Comparison of ENCODE assay signal across 17 mouse cellular contexts in genomic region chr3:84646331-84646845, GRCm38 (mm10). TPM values are rescaled to one million over a fixed set of nuclear protein-coding genes. Genes with fewer than 3 reads are reported as not detected.
DNase-seq lines count a peak whose midpoint lies in the region; ATAC-seq lines count a peak whose summit lies in the region.
"Had no signal": no experiment of that assay in that cellular context is flagged by ENCODE, and none has a peak within 500 bp of the region (broad histone marks: within the 10 kb centered on the region; RNA-seq: fewer than 3 reads in every experiment).

No protein-coding gene starts in this region.

- no peak overlapping the region for H3K9ac ChIP-seq in hindbrain, embryonic 16.5 days (ENCODE audit: low read depth, low read length)
- H3K9ac ChIP-seq: heart, embryonic 13.5 days; limb, embryonic 13.5 days; lung, embryonic 14.5 days had no signal

- WGBS in heart, embryonic 10.5 days: 84% methylated on average over 8 of the region's 8 CpGs
- 76% methylated on average over 8 of the region's 8 CpGs for WGBS in hindbrain, embryonic 16.5 days

- peak; percentile 75 for DNase-seq in heart, adult 11 months
- no peak for DNase-seq in heart, embryonic 10.5 days (ENCODE audit: low spot score)
- DNase-seq in urinary bladder, postnatal 36 days (ENCODE audit: low spot score in 2 of 2): peak; percentile 63 to 67
- no peak for DNase-seq in urinary bladder, postnatal 10 days (ENCODE audit: low spot score)
- DNase-seq in fibroblast of lung, adult 2 months (ENCODE audit: low read depth): peak; percentile 64
- DNase-seq in embryo, embryonic 10 days (ENCODE audit: low spot score): no peak
- no peak for DNase-seq in left cerebral cortex, postnatal 25 days (ENCODE audit: low spot score in 2 of 2)
- DNase-seq: cerebellum, adult 8-10 months; layer of hippocampus, postnatal 36 days; lung, embryonic 14.5 days; right cerebral cortex, postnatal 25 days had no signal

- no peaks in the 10 kb centered on the region for H3K36me3 ChIP-seq in heart, embryonic 10.5 days
- H3K36me3 ChIP-seq in hindbrain, embryonic 16.5 days (ENCODE audit: control insufficient read depth, insufficient read depth, low read length): no peaks in the 10 kb centered on the region
- H3K36me3 ChIP-seq: heart, embryonic 13.5 days; hindbrain, embryonic 10.5 days; limb, embryonic 13.5 days; midbrain, embryonic 10.5 days had no signal

- no peak overlapping the region for H3K4me3 ChIP-seq in heart, embryonic 10.5 days
- H3K4me3 ChIP-seq in hindbrain, embryonic 16.5 days (ENCODE audit: low read length): no peak overlapping the region
- H3K4me3 ChIP-seq: heart, embryonic 13.5 days; hindbrain, embryonic 10.5 days; limb, embryonic 13.5 days; midbrain, embryonic 10.5 days had no signal

- H3K27me3 ChIP-seq in heart, embryonic 10.5 days (ENCODE audit: insufficient read depth, poor library complexity, severe bottlenecking): no peaks in the 10 kb centered on the region
- no peaks in the 10 kb centered on the region for H3K27me3 ChIP-seq in hindbrain, embryonic 16.5 days (replicated peaks; ENCODE audit: control insufficient read depth, insufficient read depth, low read length)
- H3K27me3 ChIP-seq: heart, embryonic 13.5 days; limb, embryonic 13.5 days had no signal

- H3K27ac ChIP-seq in heart, embryonic 10.5 days: no peak overlapping the region
- no peak overlapping the region for H3K27ac ChIP-seq in hindbrain, embryonic 16.5 days (ENCODE audit: low read depth, low read length)
- H3K27ac ChIP-seq: hindbrain, embryonic 10.5 days; limb, embryonic 13.5 days; midbrain, embryonic 10.5 days had no signal

- ATAC-seq in hindbrain, embryonic 16.5 days: no peak

- H3K4me2 ChIP-seq in hindbrain, embryonic 16.5 days (ENCODE audit: low read length): no peak overlapping the region
- H3K4me2 ChIP-seq: heart, embryonic 13.5 days; limb, embryonic 13.5 days; lung, embryonic 14.5 days had no signal

- H3K9me3 ChIP-seq in heart, embryonic 10.5 days: no peaks in the 10 kb centered on the region
- 0 out of 2 replicates have a peak, but pooled peaks cover 2% of the 10 kb centered on the region for H3K9me3 ChIP-seq in hindbrain, embryonic 16.5 days (ENCODE audit: control insufficient read depth, low read length)
- H3K9me3 ChIP-seq: heart, embryonic 13.5 days; hindbrain, embryonic 10.5 days; limb, embryonic 13.5 days had no signal

- peaks cover 5% of the 10 kb centered on the region for H3K4me1 ChIP-seq in heart, embryonic 10.5 days
- no peaks in the 10 kb centered on the region; the same call in 1 of the 2 replicates for H3K4me1 ChIP-seq in hindbrain, embryonic 16.5 days (ENCODE audit: control insufficient read depth, insufficient read depth, low read depth, low read length)

- intact Hi-C loops in left cerebral cortex, postnatal 25 days (cut with DNase I): no loop called here

RNA-seq across cellular contexts. Expression of gene Tmem154, which starts 19.6 kb away (rescaled TPM):
- 0.25 and 0.26 TPM in 2 replicates for polyA plus RNA-seq in heart, embryonic 10.5 days (2016; fragmentation: Nextera tagmentation; extraction: Ambion mirVana)
- under 1 TPM; 0.69 to 0.71 TPM for total RNA-seq in left cerebral cortex, postnatal 25 days (2021)
- 1.2 and 1.5 TPM in 2 replicates for polyA plus RNA-seq in hindbrain, embryonic 16.5 days (2015; fragmentation: Nextera tagmentation; extraction: Ambion mirVana)

RNA-seq across cellular contexts. Expression of gene Tigd4, which starts 53.0 kb away (rescaled TPM):
- not detected in 2 replicates for polyA plus RNA-seq in heart, embryonic 10.5 days (2016; fragmentation: Nextera tagmentation; extraction: Ambion mirVana)
- total RNA-seq in left cerebral cortex, postnatal 25 days (2021): under 1 TPM in 1 of 2 experiments, not detected in 1; 0.11 TPM
- 0.04 and 0.10 TPM in 2 replicates for polyA plus RNA-seq in hindbrain, embryonic 16.5 days (2015; fragmentation: Nextera tagmentation; extraction: Ambion mirVana)
- total RNA-seq: layer of hippocampus, postnatal 36 days had no signal
- polyA plus RNA-seq: forebrain, embryonic 11.5 days; hindbrain, embryonic 10.5 days; midbrain, embryonic 10.5 days had no signal

Comparison
In these comparisons a context has a peak if more than half of its experiments do, and no peak if none do; other contexts are left out.
1. DNase-seq: peak in heart, adult 11 months (single experiment), urinary bladder, postnatal 36 days (2 of 2) and fibroblast of lung, adult 2 months (single experiment); none in heart, embryonic 10.5 days (single experiment), urinary bladder, postnatal 10 days (single experiment), embryo, embryonic 10 days (single experiment) and left cerebral cortex, postnatal 25 days (0 of 2).